Mouse (Mus musculus): ENCODE results near the gene Mia. TPM values are rescaled to one million over a fixed set of nuclear protein-coding genes. Genes with fewer than 3 reads are reported as not detected.

The Mia gene
- polyA plus RNA-seq, 1 experiment = 11.2 TPM

- WGBS = 83% methylated on average over 3 of the region's 3 CpGs
- no peak overlapping the region for H3K27ac ChIP-seq (ENCODE audit: insufficient read depth, low read length)
- no peaks in the 10 kb centered on the region; the same call in 1 of the 2 replicates for H3K4me1 ChIP-seq (ENCODE audit: control insufficient read depth, insufficient read depth, low read length)
- H3K4me3 ChIP-seq (replicated peaks; ENCODE audit: insufficient read depth, low read depth, low read length) = no peak overlapping the region
- no peaks in the 10 kb centered on the region for H3K27me3 ChIP-seq (ENCODE audit: control insufficient read depth, insufficient read depth, low read length)
- no peak for DNase-seq
- TF ChIP-seq CTCF (IDR thresholded peaks at IDR 0.05; ENCODE audit: borderline replicate concordance, insufficient read depth, low read depth, low read length) = no peak
- TF ChIP-seq POLR2A (IDR thresholded peaks at IDR 0.05; ENCODE audit: borderline replicate concordance, insufficient read depth, low read length) = no peak
Measured at GRCm38 (mm10) chr7:27197136-27197535, 16.2 kb upstream of the Mia start.

GRCm38 (mm10) chr7:27195681-27196611 lies 15.0 kb upstream of the Mia start, which contains the start of the genes BC024978 and Snrpa:
BC024978 (plus strand) TSS chr7:27195781.
Snrpa (minus strand) TSS chr7:27196271.
- no peaks in the 10 kb centered on the region; the same call in 1 of the 2 replicates for H3K4me1 ChIP-seq (ENCODE audit: control insufficient read depth, insufficient read depth, low read length)
- TF ChIP-seq CTCF (IDR thresholded peaks at IDR 0.05; ENCODE audit: borderline replicate concordance, insufficient read depth, low read depth, low read length) (no peak), POLR2A (IDR thresholded peaks at IDR 0.05; ENCODE audit: borderline replicate concordance, insufficient read depth, low read length) (peak; percentile 45; the same call in 1 of the 2 replicates)
- H3K27ac ChIP-seq (ENCODE audit: insufficient read depth, low read length) = peak within 1 kb of the TSS; percentile 85
- H3K4me3 ChIP-seq (replicated peaks; ENCODE audit: insufficient read depth, low read depth, low read length) = peak within 1 kb of the TSS; percentile 86
- WGBS = 1% methylated on average over 64 of the region's 64 CpGs
- H3K27me3 ChIP-seq (ENCODE audit: control insufficient read depth, insufficient read depth, low read length) = no peaks in the 10 kb centered on the region
- DNase-seq = peak; percentile 94 to 100

DNA sequence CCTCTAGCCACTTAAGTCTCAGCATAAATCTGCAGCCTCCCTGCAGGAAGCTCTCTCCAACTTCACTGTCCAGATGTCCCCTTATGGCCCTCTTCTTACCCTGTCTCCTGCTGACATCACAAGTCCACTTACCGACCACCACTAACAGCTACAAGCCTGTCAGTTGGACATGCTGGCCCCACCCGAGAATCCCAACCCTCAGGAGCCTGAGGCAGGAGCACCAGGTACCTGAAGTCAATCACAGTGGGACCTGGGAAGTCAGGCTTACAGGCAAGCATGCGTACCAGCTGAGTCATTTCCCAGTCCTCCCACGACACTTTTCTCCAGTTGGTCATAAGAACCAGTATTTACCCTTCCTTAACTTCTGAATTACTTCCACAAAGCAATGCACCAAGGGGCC lies 12.8 kb upstream of the Mia start:
- 69% methylated on average over 4 of the region's 4 CpGs for WGBS
- DNase-seq = no peak
- Histone ChIP-seq H3K27ac (ENCODE audit: insufficient read depth, low read length) (no peak overlapping the region), H3K4me1 (ENCODE audit: control insufficient read depth, insufficient read depth, low read length) (no peaks in the 10 kb centered on the region; the same call in 1 of the 2 replicates), H3K4me3 (replicated peaks; ENCODE audit: insufficient read depth, low read depth, low read length) (no peak overlapping the region), H3K27me3 (ENCODE audit: control insufficient read depth, insufficient read depth, low read length) (no peaks in the 10 kb centered on the region)
- TF ChIP-seq POLR2A (IDR thresholded peaks at IDR 0.05; ENCODE audit: borderline replicate concordance, insufficient read depth, low read length) = no peak
- no peak for TF ChIP-seq CTCF (IDR thresholded peaks at IDR 0.05; ENCODE audit: borderline replicate concordance, insufficient read depth, low read depth, low read length)

DNA sequence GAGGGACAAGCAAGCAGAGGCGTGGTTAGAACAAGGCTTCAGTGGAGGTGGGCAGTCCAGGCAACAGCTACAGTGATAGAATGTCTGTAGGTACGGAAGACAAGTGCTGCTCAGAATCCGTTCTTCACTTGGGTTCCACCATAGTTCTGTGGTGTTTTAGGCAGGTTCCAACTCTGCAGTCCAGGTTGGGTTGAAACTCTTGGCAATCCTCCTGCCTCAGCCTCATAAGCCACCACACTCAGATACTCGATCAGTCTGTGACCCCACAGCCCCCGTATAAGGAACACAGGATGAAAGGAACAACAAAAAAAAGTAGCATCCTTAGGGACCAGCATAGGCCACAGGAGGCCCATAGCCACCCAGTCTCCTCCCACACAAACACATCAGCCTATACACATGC lies 11.5 kb upstream of the Mia start:
- no peak for DNase-seq
- Histone ChIP-seq H3K4me1 (ENCODE audit: control insufficient read depth, insufficient read depth, low read length) (no peaks in the 10 kb centered on the region; the same call in 1 of the 2 replicates), H3K27ac (ENCODE audit: insufficient read depth, low read length) (no peak overlapping the region), H3K4me3 (replicated peaks; ENCODE audit: insufficient read depth, low read depth, low read length) (no peak overlapping the region), H3K27me3 (ENCODE audit: control insufficient read depth, insufficient read depth, low read length) (no peaks in the 10 kb centered on the region)
- 92% methylated on average over 5 of the region's 5 CpGs for WGBS
- no peak for TF ChIP-seq CTCF (IDR thresholded peaks at IDR 0.05; ENCODE audit: borderline replicate concordance, insufficient read depth, low read depth, low read length)
- no peak for TF ChIP-seq POLR2A (IDR thresholded peaks at IDR 0.05; ENCODE audit: borderline replicate concordance, insufficient read depth, low read length)

GRCm38 (mm10) chr7:27189271-27189931 lies 8.4 kb upstream of the Mia start:
- H3K4me1 ChIP-seq (ENCODE audit: control insufficient read depth, insufficient read depth, low read length) = no peaks in the 10 kb centered on the region
- no peak overlapping the region for H3K27ac ChIP-seq (ENCODE audit: insufficient read depth, low read length)
- TF ChIP-seq CTCF (IDR thresholded peaks at IDR 0.05; ENCODE audit: borderline replicate concordance, insufficient read depth, low read depth, low read length) (peak; percentile 21; the same call in 1 of the 2 replicates), POLR2A (IDR thresholded peaks at IDR 0.05; ENCODE audit: borderline replicate concordance, insufficient read depth, low read length) (no peak)
- no peaks in the 10 kb centered on the region for H3K27me3 ChIP-seq (ENCODE audit: control insufficient read depth, insufficient read depth, low read length)
- no peak overlapping the region for H3K4me3 ChIP-seq (replicated peaks; ENCODE audit: insufficient read depth, low read depth, low read length)
- WGBS = 44% methylated on average over 10 of the region's 10 CpGs
- no peak for DNase-seq

GRCm38 (mm10) chr7:27185986-27186385 lies 5.0 kb upstream of the Mia start:
- Histone ChIP-seq H3K4me3 (replicated peaks; ENCODE audit: insufficient read depth, low read depth, low read length) (no peak overlapping the region), H3K27me3 (ENCODE audit: control insufficient read depth, insufficient read depth, low read length) (no peaks in the 10 kb centered on the region), H3K4me1 (ENCODE audit: control insufficient read depth, insufficient read depth, low read length) (no peaks in the 10 kb centered on the region), H3K27ac (ENCODE audit: insufficient read depth, low read length) (no peak overlapping the region)
- WGBS = 81% methylated on average over 5 of the region's 5 CpGs
- TF ChIP-seq POLR2A (IDR thresholded peaks at IDR 0.05; ENCODE audit: borderline replicate concordance, insufficient read depth, low read length) = no peak
- no peak for TF ChIP-seq CTCF (IDR thresholded peaks at IDR 0.05; ENCODE audit: borderline replicate concordance, insufficient read depth, low read depth, low read length)
- no peak for DNase-seq

DNA sequence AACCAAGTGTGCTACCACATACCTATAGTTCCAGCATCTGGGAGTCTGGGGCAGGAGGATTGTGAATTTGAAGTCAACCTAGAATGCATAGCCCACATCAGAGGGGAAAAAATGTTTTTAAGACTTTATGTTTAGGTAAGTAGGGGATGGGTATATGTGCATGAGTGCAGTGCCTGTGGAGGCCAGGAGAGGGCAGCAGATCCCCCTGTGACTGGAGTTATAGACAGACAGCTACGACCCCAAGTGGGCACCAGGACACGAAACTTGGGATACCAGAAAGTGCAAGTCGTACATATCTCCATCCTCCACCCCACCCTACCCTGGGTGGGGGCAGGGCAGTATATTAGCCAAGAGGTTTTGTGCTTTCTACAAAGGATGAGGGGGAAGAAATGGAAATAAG lies 4.0 kb upstream of the Mia start:
- 46% methylated on average over 3 of the region's 3 CpGs for WGBS
- Histone ChIP-seq H3K4me3 (replicated peaks; ENCODE audit: insufficient read depth, low read depth, low read length) (no peak overlapping the region), H3K27ac (ENCODE audit: insufficient read depth, low read length) (no peak overlapping the region)

More for the DNA sequence above, 4.0 kb upstream of the Mia start:
- H3K27me3 ChIP-seq (ENCODE audit: control insufficient read depth, insufficient read depth, low read length) = no peaks in the 10 kb centered on the region
- H3K4me1 ChIP-seq (ENCODE audit: control insufficient read depth, insufficient read depth, low read length) = no peaks in the 10 kb centered on the region
- TF ChIP-seq CTCF (IDR thresholded peaks at IDR 0.05; ENCODE audit: borderline replicate concordance, insufficient read depth, low read depth, low read length) = peak; percentile 71
- no peak for TF ChIP-seq POLR2A (IDR thresholded peaks at IDR 0.05; ENCODE audit: borderline replicate concordance, insufficient read depth, low read length)
- no peak for DNase-seq
